Mouse (Mus musculus): ENCODE results near the gene Aasdh. TPM values are rescaled to one million over a fixed set of nuclear protein-coding genes. Genes with fewer than 3 reads are reported as not detected.

Gene Aasdh
- polyA plus RNA-seq, 1 experiment from 2014 or later: 22.5 TPM

DNA sequence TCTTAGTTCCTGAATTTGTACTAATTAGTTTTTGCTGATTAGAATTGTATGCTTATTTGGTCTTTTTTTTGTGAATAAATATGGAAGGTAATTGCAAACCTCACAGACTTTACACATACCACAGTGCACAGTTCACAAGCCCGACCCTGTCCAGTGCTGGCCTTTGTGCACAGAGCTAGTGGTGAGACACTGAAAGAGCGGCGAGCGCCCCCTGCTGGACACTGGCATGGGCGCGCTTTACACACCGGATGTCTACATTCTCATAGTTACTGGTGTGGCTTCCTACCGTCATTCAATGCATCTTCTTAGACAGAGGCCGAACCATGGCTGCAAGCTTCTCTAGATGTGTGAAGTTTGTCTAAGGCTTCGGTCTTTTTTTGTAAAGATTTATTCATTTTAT, 51.8 kb downstream of the Aasdh start:
- H3K36me3 ChIP-seq (replicated peaks): peaks cover 41% of the 10 kb centered on the region
- H3K4me2 ChIP-seq: no peak overlapping the region
- H3K9ac ChIP-seq: no peak overlapping the region
- H3K27me3 ChIP-seq: peaks cover 37% of the 10 kb centered on the region
- no peak overlapping the region for H3K4me3 ChIP-seq (replicated peaks)
- no peaks in the 10 kb centered on the region for H3K9me3 ChIP-seq
- ATAC-seq (ENCODE audit: low FRiP score): peak; percentile 87
- WGBS: 10% methylated on average over 10 of the region's 10 CpGs
- H3K27ac ChIP-seq: no peak overlapping the region
- H3K4me1 ChIP-seq: peaks cover 29% of the 10 kb centered on the region

DNA sequence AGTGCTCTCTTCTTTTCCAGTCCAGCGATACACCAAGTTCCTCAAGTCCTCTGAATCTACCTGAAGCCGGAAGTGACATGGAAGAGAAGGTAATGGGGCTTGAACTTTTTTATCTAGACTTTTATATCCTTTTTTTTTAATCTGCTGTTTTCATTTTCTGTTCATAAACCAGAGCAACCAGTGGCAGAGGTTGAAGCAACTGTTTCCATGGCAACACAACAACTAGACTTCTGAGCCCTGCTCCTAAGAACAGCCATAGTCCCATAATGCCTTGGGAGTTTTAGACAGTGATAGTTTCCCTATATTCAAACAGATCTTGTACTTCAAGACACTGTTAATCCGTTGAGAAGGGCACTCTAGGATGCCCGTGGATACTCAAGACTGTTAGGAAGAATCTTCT, 54.0 kb downstream of the Aasdh start:
- WGBS: 75% methylated on average over 4 of the region's 4 CpGs
- peaks cover 14% of the 10 kb centered on the region for H3K27me3 ChIP-seq
- H3K9me3 ChIP-seq: no peaks in the 10 kb centered on the region
- no peak overlapping the region for H3K4me3 ChIP-seq (replicated peaks)
- no peak overlapping the region for H3K9ac ChIP-seq
- no peak overlapping the region for H3K4me2 ChIP-seq
- peaks cover 33% of the 10 kb centered on the region for H3K36me3 ChIP-seq (replicated peaks)
- ATAC-seq (ENCODE audit: low FRiP score): no peak
- peaks cover 14% of the 10 kb centered on the region for H3K4me1 ChIP-seq
- no peak overlapping the region; the same call in 1 of the 2 replicates for H3K27ac ChIP-seq

GRCm38 (mm10) chr5:76847106-76847505, 58.2 kb downstream of the Aasdh start:
- Histone ChIP-seq H3K9me3 (no peaks in the 10 kb centered on the region), H3K27ac (no peak overlapping the region), H3K36me3 (replicated peaks) (peaks cover 29% of the 10 kb centered on the region), H3K4me2 (no peak overlapping the region), H3K27me3 (no peaks in the 10 kb centered on the region), H3K9ac (no peak overlapping the region), H3K4me1 (peaks cover 27% of the 10 kb centered on the region), H3K4me3 (replicated peaks) (no peak overlapping the region)
- WGBS: 90% methylated on average over 6 of the region's 6 CpGs
- no peak for ATAC-seq (ENCODE audit: low FRiP score)

DNA sequence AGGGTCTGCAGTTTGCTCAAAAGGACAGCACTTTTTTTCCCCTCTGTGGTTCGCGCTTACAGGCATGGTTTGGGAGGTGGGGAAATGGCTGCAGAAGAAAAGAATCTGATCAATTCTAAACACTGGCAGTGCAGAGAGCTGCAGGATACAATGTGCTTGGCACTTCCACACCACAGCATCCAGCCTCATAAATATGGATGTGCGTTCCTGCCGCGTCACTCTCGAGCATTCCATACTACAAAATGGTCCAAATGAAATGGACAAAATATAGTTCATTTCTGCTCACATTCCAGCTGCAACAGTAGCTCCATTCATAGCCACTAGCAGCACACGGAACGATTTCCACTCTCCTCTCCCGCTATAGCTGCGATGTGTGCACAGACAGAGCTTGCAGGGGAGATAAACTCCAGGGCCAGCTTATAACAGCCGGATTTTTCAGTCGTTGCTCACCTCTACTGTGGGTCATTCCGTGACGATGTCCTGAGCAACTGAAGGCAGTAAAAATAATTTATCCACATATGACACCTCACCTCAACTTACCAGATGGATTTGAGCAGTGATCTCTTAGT, 60.6 kb downstream of the Aasdh start:
- no peak overlapping the region for H3K9ac ChIP-seq
- no peak overlapping the region for H3K4me3 ChIP-seq (replicated peaks)
- H3K27ac ChIP-seq: 0 out of 2 replicates have a peak overlapping the region, but pooled peaks have one; percentile 53
- WGBS: 56% methylated on average over 14 of the region's 14 CpGs
- H3K9me3 ChIP-seq: no peaks in the 10 kb centered on the region
- peaks cover 19% of the 10 kb centered on the region for H3K4me1 ChIP-seq
- ATAC-seq (ENCODE audit: low FRiP score): no peak; the same call in 1 of the 2 replicates
- H3K36me3 ChIP-seq (replicated peaks): peaks cover 30% of the 10 kb centered on the region
- no peaks in the 10 kb centered on the region for H3K27me3 ChIP-seq
- no peak overlapping the region for H3K4me2 ChIP-seq

- peak; percentile 40 for ATAC-seq (ENCODE audit: low FRiP score)
- H3K9me3 ChIP-seq: no peaks in the 10 kb centered on the region
These were observed 61.4 kb downstream of the Aasdh start for GRCm38 (mm10) chr5:76843851-76844419.

GRCm38 (mm10) chr5:76843448-76843847, 61.9 kb downstream of the Aasdh start:
- peaks cover 21% of the 10 kb centered on the region for H3K36me3 ChIP-seq (replicated peaks)
- no peak overlapping the region for H3K4me2 ChIP-seq
- H3K27me3 ChIP-seq: no peaks in the 10 kb centered on the region
- no peak overlapping the region for H3K4me3 ChIP-seq (replicated peaks)
- no peaks in the 10 kb centered on the region for H3K9me3 ChIP-seq
- H3K9ac ChIP-seq: no peak overlapping the region
- no peak overlapping the region for H3K27ac ChIP-seq
- peaks cover 19% of the 10 kb centered on the region for H3K4me1 ChIP-seq
- 16% methylated on average over 4 of the region's 4 CpGs for WGBS
- ATAC-seq (ENCODE audit: low FRiP score): peak; percentile 45

More at GRCm38 (mm10) chr5:76843851-76844419, 61.4 kb downstream of the Aasdh start:
- Histone ChIP-seq H3K27me3 (no peaks in the 10 kb centered on the region), H3K4me2 (no peak overlapping the region), H3K27ac (no peak overlapping the region; the same call in 1 of the 2 replicates), H3K9ac (no peak overlapping the region), H3K36me3 (replicated peaks) (peaks cover 24% of the 10 kb centered on the region), H3K4me3 (replicated peaks) (no peak overlapping the region), H3K4me1 (peaks cover 19% of the 10 kb centered on the region)
- WGBS: 85% methylated on average over 9 of the region's 9 CpGs

GRCm38 (mm10) chr5:76841859-76842258, 63.5 kb downstream of the Aasdh start:
- H3K4me1 ChIP-seq: peaks cover 19% of the 10 kb centered on the region
- H3K27ac ChIP-seq: no peak overlapping the region
- ATAC-seq (ENCODE audit: low FRiP score): no peak
- WGBS: 86% methylated on average over 2 of the region's 2 CpGs
- H3K4me2 ChIP-seq: no peak overlapping the region
- peaks cover 19% of the 10 kb centered on the region for H3K36me3 ChIP-seq (replicated peaks)
- no peak overlapping the region for H3K9ac ChIP-seq
- H3K4me3 ChIP-seq (replicated peaks): no peak overlapping the region
- no peaks in the 10 kb centered on the region for H3K9me3 ChIP-seq
- H3K27me3 ChIP-seq: no peaks in the 10 kb centered on the region

- ATAC-seq (ENCODE audit: low FRiP score): no peak
- Histone ChIP-seq H3K27ac (no peak overlapping the region), H3K4me3 (replicated peaks) (no peak overlapping the region), H3K9me3 (no peaks in the 10 kb centered on the region), H3K4me2 (no peak overlapping the region), H3K9ac (no peak overlapping the region), H3K36me3 (replicated peaks) (peaks cover 9% of the 10 kb centered on the region; the same call in 1 of the 2 replicates), H3K4me1 (peaks cover 10% of the 10 kb centered on the region), H3K27me3 (no peaks in the 10 kb centered on the region)
- 88% methylated on average over 6 of the region's 6 CpGs for WGBS
These were observed 65.5 kb downstream of the Aasdh start for GRCm38 (mm10) chr5:76839786-76840185.

DNA sequence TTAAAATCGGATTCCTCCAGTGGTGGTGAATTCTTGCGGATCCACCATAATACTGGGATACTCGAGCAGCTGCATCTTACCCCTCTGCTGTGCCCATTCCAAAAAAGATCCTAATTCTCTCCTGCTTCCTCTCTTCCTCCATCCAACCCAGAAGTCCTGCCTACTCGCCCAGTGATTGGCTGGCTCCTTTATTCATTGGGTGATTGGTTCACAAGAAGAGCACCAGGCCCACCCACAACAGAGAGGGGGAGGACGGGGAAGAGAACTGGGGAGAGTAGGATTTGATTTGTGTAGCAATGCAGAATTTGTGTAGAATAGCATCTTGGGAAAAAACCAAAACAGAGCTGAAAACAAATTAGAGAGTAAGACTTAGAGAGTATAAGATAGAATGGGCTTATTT, 68.3 kb downstream of the Aasdh start:
- Histone ChIP-seq H3K27me3 (no peaks in the 10 kb centered on the region), H3K4me1 (peaks cover 6% of the 10 kb centered on the region; the same call in 1 of the 2 replicates), H3K36me3 (replicated peaks) (peaks cover 17% of the 10 kb centered on the region), H3K27ac (no peak overlapping the region), H3K9ac (no peak overlapping the region), H3K4me2 (no peak overlapping the region), H3K4me3 (replicated peaks) (no peak overlapping the region), H3K9me3 (no peaks in the 10 kb centered on the region)
- WGBS: 60% methylated on average over 5 of the region's 5 CpGs
- peak; percentile 36; the same call in 1 of the 2 replicates for ATAC-seq (ENCODE audit: low FRiP score)

- peak overlapping the region; percentile 62; the same call in 1 of the 2 replicates for H3K27ac ChIP-seq
These were observed 72.6 kb downstream of the Aasdh start for GRCm38 (mm10) chr5:76832529-76833210.

GRCm38 (mm10) chr5:76828527-76829240, 76.6 kb downstream of the Aasdh start:
- peaks cover 37% of the 10 kb centered on the region for H3K4me1 ChIP-seq
- H3K4me3 ChIP-seq (replicated peaks): no peak overlapping the region
- WGBS: 37% methylated on average over 7 of the region's 7 CpGs
- H3K36me3 ChIP-seq (replicated peaks): peaks cover 36% of the 10 kb centered on the region
- H3K27ac ChIP-seq: peak overlapping the region; percentile 88
- no peak overlapping the region for H3K9ac ChIP-seq
- peak; percentile 81 for ATAC-seq (ENCODE audit: low FRiP score)
- H3K4me2 ChIP-seq: no peak overlapping the region
- peaks cover 7% of the 10 kb centered on the region; the same call in 1 of the 2 replicates for H3K9me3 ChIP-seq
- H3K27me3 ChIP-seq: no peaks in the 10 kb centered on the region

More at GRCm38 (mm10) chr5:76832529-76833210, 72.6 kb downstream of the Aasdh start:
- Histone ChIP-seq H3K4me3 (replicated peaks) (no peak overlapping the region), H3K9ac (no peak overlapping the region), H3K27me3 (no peaks in the 10 kb centered on the region), H3K4me1 (peaks cover 30% of the 10 kb centered on the region), H3K36me3 (replicated peaks) (peaks cover 18% of the 10 kb centered on the region), H3K9me3 (peaks cover 7% of the 10 kb centered on the region; the same call in 1 of the 2 replicates), H3K4me2 (no peak overlapping the region)
- ATAC-seq (ENCODE audit: low FRiP score): no peak
- 59% methylated on average over 17 of the region's 17 CpGs for WGBS

Data from forebrain, embryonic 12.5 days (tissue).